Mouse (Mus musculus) urinary bladder, postnatal 4 days (tissue): ENCODE results near the gene AI464131.

Experiments
- DNase-seq, 2 experiments: peaks; one replicate each; pipeline ENCODE4 v3.0.0; 2021 to 2022; ENCODE audit warnings: low spot score in 2 of 2

The AI464131 gene

DNA sequence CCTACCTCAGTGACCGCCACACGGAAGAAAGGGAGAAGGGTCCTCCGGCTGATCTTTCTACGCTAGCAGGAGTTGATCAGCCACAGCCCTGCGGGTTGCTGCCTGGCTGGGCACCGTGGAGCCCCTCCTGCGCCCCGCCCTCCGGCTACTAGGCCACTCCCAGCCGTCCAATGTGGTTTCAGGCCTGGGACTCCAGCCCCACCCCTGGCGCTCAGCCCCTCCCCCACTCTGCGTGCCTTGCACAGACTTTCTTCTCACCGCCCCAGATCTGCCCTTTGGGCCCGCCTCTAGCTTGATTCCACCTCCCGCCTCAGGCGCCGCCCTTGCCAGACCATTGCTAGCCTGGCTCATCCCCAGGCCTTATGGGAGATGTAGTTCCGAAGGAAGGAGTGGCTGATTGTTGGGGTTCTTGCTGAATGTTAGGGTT, at the start of gene AI464131:
Gene AI464131 (minus strand): TSS at position 91 of the 427 bp plus-strand sequence.
- peak; percentile 97 to 99 for DNase-seq

GRCm38 (mm10) chr4:41552529-41552928, 49.7 kb upstream of the AI464131 start:
- DNase-seq: peak; percentile 39 to 69

DNA sequence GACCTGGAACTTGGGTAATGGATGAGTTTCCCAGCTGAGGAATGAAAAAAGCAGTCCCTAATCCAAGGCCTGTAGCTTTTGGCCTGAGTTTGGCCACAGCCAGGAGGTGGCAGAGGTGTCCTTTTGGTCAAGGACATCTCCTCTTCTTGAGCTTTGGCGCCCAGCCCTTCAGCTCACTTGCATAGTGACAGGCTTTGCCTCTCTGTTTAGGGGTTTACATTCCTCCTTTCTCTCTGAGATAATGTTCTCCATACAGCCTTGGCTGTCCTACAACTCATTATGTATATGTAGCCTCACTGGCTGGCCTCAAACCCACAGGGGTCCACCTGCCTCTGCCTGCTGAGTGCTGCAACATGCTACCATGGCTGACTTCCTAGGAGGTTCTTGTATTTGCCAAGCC, 44.2 kb upstream of the AI464131 start:
- DNase-seq: no peak

DNA sequence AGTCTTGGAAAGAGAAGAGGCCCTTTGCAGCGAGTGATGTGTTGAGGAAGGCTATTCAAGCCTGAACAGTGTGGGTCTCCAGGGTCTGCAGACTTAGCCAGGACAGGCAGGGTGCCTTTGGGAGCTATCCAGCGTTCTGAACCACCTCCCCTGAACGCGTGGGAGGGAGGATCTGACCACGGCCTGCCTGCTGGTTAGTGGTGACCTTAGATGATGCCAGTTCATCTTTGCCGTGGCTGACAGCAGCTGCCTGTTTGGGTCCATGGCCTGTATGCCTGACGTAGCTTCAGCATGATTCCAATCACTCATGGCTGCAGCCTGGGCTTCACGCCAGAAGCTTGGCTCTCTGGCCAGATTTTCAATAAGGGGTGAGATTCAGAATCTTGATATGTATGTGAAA, 43.1 kb upstream of the AI464131 start:
- DNase-seq: no peak

DNA sequence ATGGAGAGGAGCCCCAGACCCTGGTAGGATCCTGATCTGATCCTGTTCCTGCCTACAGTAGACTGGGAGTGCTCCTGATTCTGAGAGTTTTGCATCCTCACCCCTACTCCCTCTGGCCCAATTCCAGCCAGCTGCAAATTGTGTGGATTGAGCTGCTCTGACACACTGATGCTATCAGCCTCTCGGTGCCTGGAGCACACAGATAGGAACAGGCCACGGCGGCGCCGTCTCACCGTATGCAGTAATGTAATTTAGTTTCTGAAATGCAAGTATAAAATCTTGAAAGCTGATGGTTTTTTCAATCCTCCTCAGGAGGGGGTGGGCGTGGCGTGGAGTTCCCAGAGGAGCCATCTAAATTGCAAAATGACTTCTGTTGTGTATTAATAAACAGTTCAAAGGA, 39.3 kb upstream of the AI464131 start:
- no peak for DNase-seq

- DNase-seq: no peak
Observed at GRCm38 (mm10) chr4:41534866-41535265, 32.0 kb upstream of the AI464131 start.

- DNase-seq: no peak
Observed at GRCm38 (mm10) chr4:41532420-41532819, 29.5 kb upstream of the AI464131 start.

DNA sequence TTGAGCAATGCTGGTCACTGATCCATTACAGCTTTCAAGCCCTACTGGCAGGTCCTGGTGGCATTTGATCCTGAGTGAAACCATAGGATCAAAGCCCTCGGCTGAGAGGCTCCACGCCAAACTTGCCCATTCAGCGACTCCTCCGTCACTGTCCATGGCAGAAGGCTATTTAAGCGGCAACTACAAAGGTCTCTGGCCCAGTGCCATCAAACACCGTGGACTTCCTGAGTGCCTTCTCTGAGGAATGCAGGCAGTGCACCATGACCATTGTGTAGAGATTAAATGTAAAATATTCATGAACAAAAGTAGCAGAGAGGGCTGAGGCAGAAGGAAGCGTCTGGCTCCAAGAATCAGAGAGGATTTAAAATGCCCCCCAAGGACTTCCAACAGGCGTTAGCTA, 25.1 kb upstream of the AI464131 start:
- no peak for DNase-seq

GRCm38 (mm10) chr4:41527076-41527475, 24.2 kb upstream of the AI464131 start:
- DNase-seq: no peak

DNA sequence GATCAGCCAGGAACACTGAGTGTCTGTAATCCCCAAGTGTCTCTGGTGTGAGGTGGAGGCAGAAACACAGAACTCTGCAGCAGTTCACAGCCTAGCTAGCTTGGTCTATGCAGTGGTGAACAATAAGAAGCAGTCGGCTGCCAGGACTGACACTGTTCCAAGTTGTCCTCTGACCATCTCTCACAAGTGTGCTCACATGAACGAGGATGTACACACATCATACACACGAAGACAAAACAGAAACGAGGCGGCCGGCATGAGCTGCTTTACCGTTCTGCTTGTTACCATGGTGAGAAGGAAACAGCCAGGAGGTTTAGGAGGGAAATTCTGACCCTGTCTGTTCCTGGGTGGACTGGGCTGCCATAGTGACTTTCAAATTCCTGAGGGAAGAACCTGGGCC, 23.7 kb upstream of the AI464131 start:
- DNase-seq: no peak

DNA sequence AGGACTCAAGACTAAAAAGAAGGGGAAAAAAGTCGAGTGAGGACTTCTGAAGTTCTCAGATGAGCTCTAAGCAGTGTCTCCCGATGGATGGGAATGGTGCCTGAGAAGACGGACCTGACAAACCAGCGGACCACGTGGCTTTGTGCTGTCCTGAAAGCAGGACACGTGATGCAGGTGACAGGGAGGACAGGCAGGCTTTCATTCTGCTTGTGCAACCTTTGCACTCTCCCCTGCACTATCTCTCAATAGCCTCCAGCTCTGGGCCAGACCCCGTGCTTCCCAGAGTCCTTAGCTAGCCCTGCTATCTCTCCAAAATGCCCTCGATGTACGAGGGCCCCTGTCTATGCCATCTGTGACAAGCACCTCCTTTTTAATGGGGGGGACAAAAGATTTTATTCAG, 22.0 kb upstream of the AI464131 start:
- no peak for DNase-seq

DNA sequence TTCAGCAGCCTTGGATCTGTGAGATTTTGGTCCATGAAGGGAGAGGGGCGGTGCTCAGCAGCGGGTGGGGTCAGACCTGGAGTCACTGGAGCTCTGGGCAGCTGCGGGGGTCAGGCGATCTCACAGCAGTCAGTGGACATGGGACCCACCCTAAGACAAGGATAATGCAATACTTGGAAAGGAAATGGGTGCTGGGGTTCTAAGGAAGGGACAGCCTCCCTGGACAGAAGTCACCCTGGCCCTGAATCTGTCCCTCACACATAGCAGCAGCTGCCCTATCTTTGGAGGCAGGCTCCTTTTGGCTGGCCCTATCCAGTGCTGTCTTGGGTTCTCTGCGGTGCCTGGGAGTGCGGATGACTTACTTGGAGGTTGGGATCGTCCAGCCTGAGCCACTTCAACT, 21.0 kb upstream of the AI464131 start:
- no peak for DNase-seq

DNA sequence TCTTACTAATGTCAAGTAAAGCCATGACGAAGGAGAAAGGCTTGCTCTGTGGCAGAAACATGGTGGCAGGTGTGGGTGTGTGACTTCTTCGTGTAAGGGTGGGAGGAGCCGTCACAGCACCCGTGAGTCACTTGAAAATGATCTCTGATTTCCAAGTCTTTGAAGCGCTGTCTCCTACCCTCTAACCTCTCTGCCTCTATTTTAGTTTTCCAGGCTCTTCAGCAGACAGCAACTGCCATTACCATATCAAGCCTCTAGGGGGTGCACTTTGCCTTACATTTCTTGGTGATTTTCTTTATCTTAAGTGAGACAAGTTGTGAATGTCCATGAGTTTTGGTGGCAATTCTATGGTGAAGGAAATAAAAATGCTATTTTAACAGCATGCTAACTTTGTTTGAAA, 19.9 kb upstream of the AI464131 start:
- no peak for DNase-seq

GRCm38 (mm10) chr4:41522136-41522535, 19.3 kb upstream of the AI464131 start:
- DNase-seq: no peak

DNA sequence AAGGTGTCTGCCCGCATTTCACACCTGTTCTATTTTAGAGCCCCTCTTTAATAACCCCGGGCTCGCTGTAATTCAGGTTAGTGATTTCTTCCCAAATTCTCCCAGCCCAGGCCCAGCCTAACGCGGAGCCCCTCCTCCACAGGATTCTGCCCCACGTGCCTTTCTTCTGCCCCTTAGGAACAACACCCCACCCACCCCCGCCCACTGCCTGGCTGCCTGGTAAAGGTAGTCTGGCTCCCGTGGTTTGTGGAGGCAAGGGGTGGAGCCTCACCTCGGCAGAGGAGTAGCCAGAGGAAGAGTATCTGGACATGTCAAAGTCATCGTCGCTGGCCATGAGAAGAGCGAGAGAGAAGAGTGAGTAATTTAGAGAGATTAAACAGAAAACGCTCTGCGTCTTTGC, 17.8 kb upstream of the AI464131 start:
- no peak for DNase-seq

DNA sequence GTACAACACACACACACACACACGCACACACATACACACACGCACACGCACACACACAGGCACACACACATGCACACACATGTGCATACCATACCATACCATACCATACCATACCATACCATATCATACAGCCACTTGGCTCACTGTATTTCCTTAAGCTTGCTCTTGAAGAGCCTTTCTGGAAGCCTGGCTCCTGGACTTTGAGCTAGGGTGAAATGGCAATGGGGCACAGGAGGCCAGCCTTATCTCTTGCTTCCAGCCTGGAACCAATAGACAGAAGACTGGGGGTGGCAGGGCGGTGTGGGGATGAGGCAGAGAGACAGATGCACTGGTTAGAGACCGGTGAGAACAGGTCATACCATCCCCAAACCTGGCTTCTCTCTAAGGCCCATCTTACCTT, 16.3 kb upstream of the AI464131 start:
- no peak for DNase-seq

DNA sequence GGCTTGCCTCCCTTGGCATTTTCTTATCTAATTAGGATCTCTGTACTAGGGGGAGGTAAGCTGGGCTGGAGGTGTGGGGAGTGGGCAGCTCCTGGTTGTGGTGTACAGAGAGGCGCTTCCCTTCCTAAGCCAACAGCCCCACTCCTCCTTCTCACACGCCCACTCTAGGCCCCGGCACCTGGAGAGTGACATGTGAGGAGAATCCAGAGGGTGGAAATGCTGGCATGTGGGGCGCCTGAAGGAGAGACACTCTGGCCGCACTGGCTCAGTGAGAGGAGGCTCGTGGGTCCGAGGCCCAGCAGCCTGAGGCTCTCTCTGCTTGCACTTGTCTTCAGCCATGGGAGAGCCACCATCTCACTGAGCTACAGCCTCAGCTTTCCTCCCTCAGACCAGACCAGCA, 15.5 kb upstream of the AI464131 start:
- DNase-seq: no peak

DNA sequence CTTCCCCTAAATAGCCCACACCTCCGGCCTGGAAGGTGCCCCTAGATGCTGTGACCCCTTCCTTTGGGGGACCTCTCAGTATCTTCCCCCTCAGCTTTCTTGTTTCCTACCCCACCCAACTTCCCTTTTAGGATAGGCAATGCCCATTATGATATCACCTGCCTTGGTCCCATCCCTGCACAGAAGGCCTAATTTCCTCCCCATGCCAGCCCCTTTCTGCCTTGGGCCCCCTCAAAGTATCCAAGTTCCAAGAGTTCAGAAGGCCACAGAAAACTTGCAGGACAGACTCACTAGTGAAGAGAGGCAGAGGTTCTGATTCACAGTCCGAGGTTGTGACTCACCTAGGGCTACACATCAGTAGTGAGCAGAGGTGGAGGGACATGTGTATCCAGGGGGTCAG, 14.4 kb upstream of the AI464131 start, which contains the start of gene 1110017D15Rik:
Gene 1110017D15Rik (minus strand): TSS at position 101 of the 400 bp plus-strand sequence.
- DNase-seq: no peak

GRCm38 (mm10) chr4:41513714-41514113, 10.8 kb upstream of the AI464131 start:
- DNase-seq: no peak

GRCm38 (mm10) chr4:41513309-41513708, 10.4 kb upstream of the AI464131 start:
- no peak for DNase-seq

- DNase-seq: no peak
Observed at GRCm38 (mm10) chr4:41507998-41508397, 5.1 kb upstream of the AI464131 start.

- DNase-seq: no peak
Observed at GRCm38 (mm10) chr4:41507326-41507924, 4.5 kb upstream of the AI464131 start.

- DNase-seq: peak; percentile 79 to 87
Observed at GRCm38 (mm10) chr4:41506906-41507305, 4.0 kb upstream of the AI464131 start.

DNA sequence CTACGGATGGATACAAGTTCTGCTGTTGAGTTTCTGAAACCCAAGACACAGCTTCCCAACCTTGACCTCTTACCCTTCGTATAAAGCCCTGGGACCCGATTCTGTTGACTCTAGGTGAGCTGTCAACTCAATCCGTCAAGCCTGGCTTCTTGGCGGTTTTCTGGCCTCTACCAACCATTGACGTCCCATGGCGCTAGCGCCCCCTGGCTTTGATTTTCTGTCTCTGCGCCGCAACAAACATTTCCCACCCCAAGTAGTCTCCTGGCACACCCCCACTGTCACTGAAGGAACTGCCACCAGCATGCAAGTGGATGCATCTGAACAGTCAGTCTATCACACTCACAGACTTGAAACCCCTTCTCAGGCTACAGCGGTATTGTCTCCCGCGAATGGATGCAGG, 3.3 kb upstream of the AI464131 start:
- peak in 1 of 2 experiments; percentile 48 for DNase-seq
